Mouse (Mus musculus) neural tube, embryonic 14.5 days (tissue): ENCODE measurements around the gene Frmpd1. TPM values are rescaled to one million over a fixed set of nuclear protein-coding genes. Genes with fewer than 3 reads are reported as not detected.

ENCODE experiments used
- ATAC-seq: fragments of 200-750 bp; cut with Nextera tagmentation; 2 replicates; pipeline ENCODE4 v1.8.0; 2017; ENCODE audit warnings: low read depth, mild to moderate bottlenecking, moderate TSS enrichment, moderate library complexity
- H3K27ac ChIP-seq: fragments of 300-500 bp; sonication (generic); 2 replicates; pipeline ENCODE4 v1.5.1; 2014; ENCODE audit warnings: low read depth, mild to moderate bottlenecking, control low read depth, low read length, moderate library complexity, mixed read lengths
- H3K27me3 ChIP-seq: fragments of 300-500 bp; sonication (generic); 2 replicates; pipeline ENCODE4 v1.6.1; 2014; ENCODE audit warnings: low read length; ENCODE audit not compliant: control insufficient read depth, insufficient read depth
- H3K36me3 ChIP-seq: fragments of 300-500 bp; sonication (generic); 2 replicates; pipeline ENCODE4 v1.6.1; 2014; ENCODE audit warnings: low read length, mixed read lengths; ENCODE audit not compliant: control insufficient read depth, insufficient read depth
- H3K4me1 ChIP-seq: fragments of 300-500 bp; sonication (generic); 2 replicates; pipeline ENCODE4 v1.6.1; 2014; ENCODE audit warnings: low read length; ENCODE audit not compliant: control insufficient read depth, insufficient read depth
- H3K4me2 ChIP-seq: fragments of 300-500 bp; sonication (generic); 2 replicates; pipeline ENCODE4 v1.6.1; 2014; ENCODE audit warnings: mild to moderate bottlenecking, low read depth, low read length, control low read depth
- H3K4me3 ChIP-seq: fragments of 300-500 bp; sonication (generic); 2 replicates; pipeline ENCODE4 v1.5.1; 2014; ENCODE audit warnings: low read depth, low read length, control low read depth, mixed read lengths
- H3K9ac ChIP-seq: fragments of 300-500 bp; sonication (generic); replicated peaks from 2 replicates; pipeline ENCODE4 v1.6.1; 2014; ENCODE audit warnings: low read depth, mild to moderate bottlenecking, control low read depth, low read length, mixed read lengths
- H3K9me3 ChIP-seq: fragments of 300-500 bp; sonication (generic); 2 replicates; pipeline ENCODE4 v1.6.1; 2016; ENCODE audit warnings: low read length; ENCODE audit not compliant: control insufficient read depth
- WGBS: fragments of 180-500 bp; shearing (Covaris S2); extraction: QIAGEN DNeasy Blood & Tissue Kit; methylation state at CpG from one replicate; pipeline ENCODE4 v1.1.7; 2014; 5-methylcytosine and 5-hydroxymethylcytosine counted together
- polyA plus RNA-seq: library from polyadenylated mRNA; unstranded; fragments of >200 nt; fragmentation: Nextera tagmentation; extraction: Ambion mirVana; gene quantifications from 2 replicates; pipeline ENCODE4 v1.2.1, GENCODE M21; 2014

Frmpd1 gene
- 2.2 and 2.9 TPM in 2 replicates for polyA plus RNA-seq

GRCm38 (mm10) chr4:45184521-45185330, at the start of gene Frmpd1:
Gene Frmpd1 (plus strand): TSS chr4:45184875.
- under 1% methylated on average over 77 of the region's 85 CpGs for WGBS
- peak within 1 kb of the TSS; percentile 99 for H3K4me2 ChIP-seq
- H3K27me3 ChIP-seq = no peaks in the 10 kb centered on the region
- H3K4me3 ChIP-seq = peak within 1 kb of the TSS; percentile 65
- H3K36me3 ChIP-seq = no peaks in the 10 kb centered on the region
- peak; percentile 86 for ATAC-seq
- peak within 1 kb of the TSS; percentile 65 for H3K9ac ChIP-seq
- no peaks in the 10 kb centered on the region for H3K9me3 ChIP-seq
- no peak within 1 kb of the TSS for H3K27ac ChIP-seq
- H3K4me1 ChIP-seq = peaks cover 9% of the 10 kb centered on the region; the same call in 1 of the 2 replicates

GRCm38 (mm10) chr4:45137636-45138035, 47.0 kb upstream of the Frmpd1 start:
- Histone ChIP-seq H3K36me3 (no peaks in the 10 kb centered on the region), H3K27me3 (no peaks in the 10 kb centered on the region), H3K4me3 (no peak overlapping the region), H3K9ac (no peak overlapping the region), H3K4me1 (no peaks in the 10 kb centered on the region), H3K27ac (no peak overlapping the region), H3K4me2 (no peak overlapping the region), H3K9me3 (no peaks in the 10 kb centered on the region)
- 50% methylated on average over 4 of the region's 4 CpGs for WGBS
- no peak for ATAC-seq

GRCm38 (mm10) chr4:45141835-45142234, 42.8 kb upstream of the Frmpd1 start:
- Histone ChIP-seq H3K4me3 (no peak overlapping the region), H3K9ac (no peak overlapping the region), H3K27ac (no peak overlapping the region), H3K9me3 (no peaks in the 10 kb centered on the region), H3K27me3 (no peaks in the 10 kb centered on the region), H3K4me2 (no peak overlapping the region), H3K4me1 (0 out of 2 replicates have a peak, but pooled peaks cover 5% of the 10 kb centered on the region), H3K36me3 (no peaks in the 10 kb centered on the region)
- ATAC-seq = no peak
- WGBS = 78% methylated on average over 5 of the region's 5 CpGs

- no peaks in the 10 kb centered on the region for H3K9me3 ChIP-seq
- H3K4me2 ChIP-seq = no peak overlapping the region
- H3K36me3 ChIP-seq = no peaks in the 10 kb centered on the region
- 0 out of 2 replicates have a peak, but pooled peaks cover 5% of the 10 kb centered on the region for H3K4me1 ChIP-seq
- no peak overlapping the region for H3K27ac ChIP-seq
- H3K27me3 ChIP-seq = no peaks in the 10 kb centered on the region
- no peak overlapping the region for H3K9ac ChIP-seq
- peak; percentile 41; the same call in 1 of the 2 replicates for ATAC-seq
- 51% methylated on average over 11 of the region's 11 CpGs for WGBS
- no peak overlapping the region for H3K4me3 ChIP-seq
Measured at GRCm38 (mm10) chr4:45142411-45142810, 42.3 kb upstream of the Frmpd1 start.

GRCm38 (mm10) chr4:45143005-45143404, 41.7 kb upstream of the Frmpd1 start:
- 63% methylated on average over 8 of the region's 8 CpGs for WGBS
- no peak for ATAC-seq
- Histone ChIP-seq H3K36me3 (no peaks in the 10 kb centered on the region), H3K9ac (no peak overlapping the region; the same call in 1 of the 2 replicates), H3K4me3 (no peak overlapping the region), H3K27ac (0 out of 2 replicates have a peak overlapping the region, but pooled peaks have one; percentile 7), H3K27me3 (no peaks in the 10 kb centered on the region), H3K4me2 (no peak overlapping the region), H3K9me3 (no peaks in the 10 kb centered on the region), H3K4me1 (0 out of 2 replicates have a peak, but pooled peaks cover 5% of the 10 kb centered on the region)

- ATAC-seq = no peak
- no peak overlapping the region for H3K27ac ChIP-seq
- WGBS = 83% methylated on average over 3 of the region's 3 CpGs
Measured at GRCm38 (mm10) chr4:45156433-45156832, 28.2 kb upstream of the Frmpd1 start.

GRCm38 (mm10) chr4:45158608-45159007, 26.1 kb upstream of the Frmpd1 start:
- no peak overlapping the region for H3K9ac ChIP-seq
- H3K9me3 ChIP-seq = no peaks in the 10 kb centered on the region
- 76% methylated on average over 9 of the region's 9 CpGs for WGBS
- H3K4me3 ChIP-seq = no peak overlapping the region
- ATAC-seq = no peak
- no peak overlapping the region for H3K4me2 ChIP-seq
- H3K4me1 ChIP-seq = no peaks in the 10 kb centered on the region
- H3K27ac ChIP-seq = no peak overlapping the region
- no peaks in the 10 kb centered on the region for H3K27me3 ChIP-seq
- H3K36me3 ChIP-seq = no peaks in the 10 kb centered on the region

More at GRCm38 (mm10) chr4:45156433-45156832, 28.2 kb upstream of the Frmpd1 start:
- Histone ChIP-seq H3K4me3 (no peak overlapping the region), H3K27me3 (no peaks in the 10 kb centered on the region), H3K9ac (no peak overlapping the region), H3K4me2 (no peak overlapping the region), H3K4me1 (no peaks in the 10 kb centered on the region), H3K9me3 (no peaks in the 10 kb centered on the region), H3K36me3 (no peaks in the 10 kb centered on the region)

GRCm38 (mm10) chr4:45160773-45161172, 23.9 kb upstream of the Frmpd1 start:
- Histone ChIP-seq H3K36me3 (no peaks in the 10 kb centered on the region), H3K9me3 (no peaks in the 10 kb centered on the region), H3K27me3 (no peaks in the 10 kb centered on the region), H3K27ac (no peak overlapping the region), H3K9ac (no peak overlapping the region), H3K4me2 (no peak overlapping the region), H3K4me1 (no peaks in the 10 kb centered on the region), H3K4me3 (no peak overlapping the region)
- ATAC-seq = no peak
- WGBS = 80% methylated on average over 6 of the region's 6 CpGs

- no peak overlapping the region for H3K9ac ChIP-seq
- H3K4me2 ChIP-seq = no peak overlapping the region
- H3K36me3 ChIP-seq = no peaks in the 10 kb centered on the region
- no peaks in the 10 kb centered on the region for H3K27me3 ChIP-seq
- H3K4me3 ChIP-seq = no peak overlapping the region
- no peaks in the 10 kb centered on the region for H3K9me3 ChIP-seq
- 23% methylated on average over 1 of the region's 1 CpGs for WGBS
- no peaks in the 10 kb centered on the region for H3K4me1 ChIP-seq
- ATAC-seq = no peak
- H3K27ac ChIP-seq = no peak overlapping the region
Measured at GRCm38 (mm10) chr4:45163711-45164110, 21.0 kb upstream of the Frmpd1 start.
